Mouse (Mus musculus) intestine, embryonic 15.5 days (tissue): ENCODE results near the gene Chd2. TPM values are rescaled to one million over a fixed set of nuclear protein-coding genes. Genes with fewer than 3 reads are reported as not detected.

Source experiments
- ATAC-seq: fragments of 200-750 bp; cut with Nextera tagmentation; 2 replicates; pipeline ENCODE4 v1.8.0; 2017; ENCODE audit warnings: moderate TSS enrichment, moderate library complexity
- H3K27ac ChIP-seq: fragments of 300-500 bp; sonication (generic); 2 replicates; pipeline ENCODE4 v1.5.1; 2015; ENCODE audit warnings: mild to moderate bottlenecking, inconsistent platforms
- H3K27me3 ChIP-seq: fragments of 300-500 bp; sonication (generic); replicated peaks from 2 replicates; pipeline ENCODE4 v1.6.1; 2015; ENCODE audit warnings: inconsistent platforms
- H3K36me3 ChIP-seq: fragments of 300-500 bp; sonication (generic); 2 replicates; pipeline ENCODE4 v1.6.1; 2015; ENCODE audit warnings: inconsistent platforms
- H3K4me1 ChIP-seq: fragments of 300-500 bp; sonication (generic); replicated peaks from 2 replicates; pipeline ENCODE4 v1.6.1; 2015; ENCODE audit warnings: inconsistent platforms
- H3K4me2 ChIP-seq: fragments of 300-500 bp; sonication (generic); replicated peaks from 2 replicates; pipeline ENCODE4 v1.6.1; 2015; ENCODE audit warnings: mild to moderate bottlenecking, inconsistent platforms
- H3K4me3 ChIP-seq: fragments of 300-500 bp; sonication (generic); replicated peaks from 2 replicates; pipeline ENCODE4 v1.5.1; 2015; ENCODE audit warnings: inconsistent platforms
- H3K9ac ChIP-seq: fragments of 300-500 bp; sonication (generic); 2 replicates; pipeline ENCODE4 v1.6.1; 2015; ENCODE audit warnings: inconsistent platforms
- H3K9me3 ChIP-seq: fragments of 300-500 bp; sonication (generic); 2 replicates; pipeline ENCODE4 v1.6.1; 2016; ENCODE audit warnings: inconsistent platforms
- WGBS: fragments of 180-500 bp; shearing (Covaris S2); methylation state at CpG from one replicate; pipeline ENCODE4 v1.1.7; 2015; 5-methylcytosine and 5-hydroxymethylcytosine counted together
- polyA plus RNA-seq: library from polyadenylated mRNA; unstranded; fragments of >200 nt; fragmentation: Nextera tagmentation; extraction: Ambion mirVana; gene quantifications from 2 replicates; pipeline ENCODE4 v1.2.1, GENCODE M21; 2015

The Chd2 gene
- 39.3 and 46.0 TPM in 2 replicates for polyA plus RNA-seq

GRCm38 (mm10) chr7:73541412-73542130, at the start of gene Chd2:
Gene Chd2, minus strand, starts transcription at chr7:73541830.
- ATAC-seq: peak; percentile 69
- peak within 1 kb of the TSS; percentile 72 for H3K9ac ChIP-seq
- H3K4me3 ChIP-seq: peak within 1 kb of the TSS; percentile 48
- 0% methylated on average over 15 of the region's 15 CpGs for WGBS
- no peaks in the 10 kb centered on the region for H3K9me3 ChIP-seq
- no peaks in the 10 kb centered on the region for H3K27me3 ChIP-seq
- H3K36me3 ChIP-seq: 0 out of 2 replicates have a peak, but pooled peaks cover 4% of the 10 kb centered on the region
- H3K4me1 ChIP-seq: 0 out of 2 replicates have a peak, but pooled peaks cover 2% of the 10 kb centered on the region
- peak within 1 kb of the TSS; percentile 97 for H3K27ac ChIP-seq
- peak within 1 kb of the TSS; percentile 51 for H3K4me2 ChIP-seq

GRCm38 (mm10) chr7:73590757-73591156, 49.1 kb upstream of the Chd2 start:
- ATAC-seq: no peak
- H3K4me1 ChIP-seq: peaks cover 21% of the 10 kb centered on the region
- no peaks in the 10 kb centered on the region for H3K36me3 ChIP-seq
- H3K27me3 ChIP-seq: no peaks in the 10 kb centered on the region
- H3K4me3 ChIP-seq: no peak overlapping the region
- 87% methylated on average over 5 of the region's 5 CpGs for WGBS
- no peak overlapping the region for H3K9ac ChIP-seq
- no peak overlapping the region for H3K27ac ChIP-seq
- H3K9me3 ChIP-seq: no peaks in the 10 kb centered on the region
- no peak overlapping the region for H3K4me2 ChIP-seq

- H3K27ac ChIP-seq: peak overlapping the region; percentile 96
- 20% methylated on average over 14 of the region's 14 CpGs for WGBS
- H3K4me1 ChIP-seq: peaks cover 28% of the 10 kb centered on the region
- peak; percentile 79 for ATAC-seq
- no peaks in the 10 kb centered on the region for H3K27me3 ChIP-seq
- no peaks in the 10 kb centered on the region for H3K9me3 ChIP-seq
- 0 out of 2 replicates have a peak overlapping the region, but pooled peaks have one; percentile 11 for H3K9ac ChIP-seq
- H3K4me2 ChIP-seq: peak overlapping the region; percentile 45
- no peak overlapping the region for H3K4me3 ChIP-seq
- H3K36me3 ChIP-seq: no peaks in the 10 kb centered on the region
These were observed 47.7 kb upstream of the Chd2 start for GRCm38 (mm10) chr7:73589208-73589771.

GRCm38 (mm10) chr7:73588351-73588906, 46.8 kb upstream of the Chd2 start:
- Histone ChIP-seq H3K27me3 (no peaks in the 10 kb centered on the region), H3K4me3 (no peak overlapping the region), H3K4me1 (peaks cover 28% of the 10 kb centered on the region), H3K9ac (0 out of 2 replicates have a peak overlapping the region, but pooled peaks have one; percentile 11), H3K27ac (peak overlapping the region; percentile 96), H3K4me2 (peak overlapping the region; percentile 45), H3K9me3 (no peaks in the 10 kb centered on the region), H3K36me3 (no peaks in the 10 kb centered on the region)
- ATAC-seq: peak; percentile 86
- 64% methylated on average over 8 of the region's 8 CpGs for WGBS

- H3K9me3 ChIP-seq: no peaks in the 10 kb centered on the region
- H3K36me3 ChIP-seq: no peaks in the 10 kb centered on the region
- 68% methylated on average over 6 of the region's 6 CpGs for WGBS
- H3K9ac ChIP-seq: no peak overlapping the region
- H3K27ac ChIP-seq: no peak overlapping the region; the same call in 1 of the 2 replicates
- no peak for ATAC-seq
- H3K27me3 ChIP-seq: no peaks in the 10 kb centered on the region
- no peak overlapping the region for H3K4me3 ChIP-seq
- H3K4me2 ChIP-seq: no peak overlapping the region
- H3K4me1 ChIP-seq: peaks cover 30% of the 10 kb centered on the region
These were observed 45.1 kb upstream of the Chd2 start for GRCm38 (mm10) chr7:73586717-73587116.

GRCm38 (mm10) chr7:73586206-73586605, 44.6 kb upstream of the Chd2 start:
- Histone ChIP-seq H3K4me1 (peaks cover 30% of the 10 kb centered on the region), H3K9me3 (no peaks in the 10 kb centered on the region), H3K27me3 (no peaks in the 10 kb centered on the region), H3K4me3 (no peak overlapping the region), H3K4me2 (no peak overlapping the region), H3K36me3 (no peaks in the 10 kb centered on the region), H3K27ac (no peak overlapping the region), H3K9ac (no peak overlapping the region)
- no peak; the same call in 1 of the 2 replicates for ATAC-seq
- WGBS: 58% methylated on average over 11 of the region's 11 CpGs

GRCm38 (mm10) chr7:73585114-73586032, 43.7 kb upstream of the Chd2 start:
- Histone ChIP-seq H3K36me3 (no peaks in the 10 kb centered on the region), H3K27ac (peak overlapping the region; percentile 88), H3K9me3 (no peaks in the 10 kb centered on the region), H3K9ac (no peak overlapping the region), H3K4me2 (peak overlapping the region; percentile 6; the same call in 1 of the 2 replicates), H3K27me3 (no peaks in the 10 kb centered on the region), H3K4me3 (no peak overlapping the region), H3K4me1 (peaks cover 30% of the 10 kb centered on the region)
- WGBS: 73% methylated on average over 22 of the region's 22 CpGs
- ATAC-seq: no peak

- ATAC-seq: no peak
- WGBS: 20% methylated on average over 13 of the region's 13 CpGs
- Histone ChIP-seq H3K4me1 (peaks cover 30% of the 10 kb centered on the region), H3K4me2 (peak overlapping the region; percentile 6), H3K9ac (0 out of 2 replicates have a peak overlapping the region, but pooled peaks have one; percentile 18), H3K9me3 (no peaks in the 10 kb centered on the region), H3K27ac (peak overlapping the region; percentile 88), H3K4me3 (no peak overlapping the region), H3K36me3 (no peaks in the 10 kb centered on the region), H3K27me3 (no peaks in the 10 kb centered on the region)
These were observed 42.7 kb upstream of the Chd2 start for GRCm38 (mm10) chr7:73584009-73584995.

GRCm38 (mm10) chr7:73583400-73583799, 41.8 kb upstream of the Chd2 start:
- no peak for ATAC-seq
- H3K27me3 ChIP-seq: no peaks in the 10 kb centered on the region
- no peak overlapping the region for H3K4me2 ChIP-seq
- peak overlapping the region; percentile 88; the same call in 1 of the 2 replicates for H3K27ac ChIP-seq
- no peaks in the 10 kb centered on the region for H3K36me3 ChIP-seq
- no peaks in the 10 kb centered on the region for H3K9me3 ChIP-seq
- H3K4me1 ChIP-seq: peaks cover 28% of the 10 kb centered on the region
- no peak overlapping the region for H3K9ac ChIP-seq
- H3K4me3 ChIP-seq: no peak overlapping the region
- WGBS: 78% methylated on average over 7 of the region's 7 CpGs

GRCm38 (mm10) chr7:73581836-73582375, 40.3 kb upstream of the Chd2 start:
- peaks cover 32% of the 10 kb centered on the region for H3K4me1 ChIP-seq
- H3K9ac ChIP-seq: no peak overlapping the region
- no peaks in the 10 kb centered on the region for H3K9me3 ChIP-seq
- no peaks in the 10 kb centered on the region for H3K36me3 ChIP-seq
- WGBS: 67% methylated on average over 6 of the region's 6 CpGs
- ATAC-seq: no peak
- no peak overlapping the region for H3K4me2 ChIP-seq
- H3K27me3 ChIP-seq: no peaks in the 10 kb centered on the region
- H3K27ac ChIP-seq: no peak overlapping the region
- no peak overlapping the region for H3K4me3 ChIP-seq
